Mouse (Mus musculus) lung, postnatal 10 days (tissue): ENCODE measurements around the gene Alg9.

ENCODE experiments used
- DNase-seq: peaks from one replicate; pipeline ENCODE4 v3.0.0; 2021

Gene Alg9

GRCm38 (mm10) chr9:50855133-50855766, 80.4 kb downstream of the Alg9 start:
- DNase-seq, result no peak

DNA sequence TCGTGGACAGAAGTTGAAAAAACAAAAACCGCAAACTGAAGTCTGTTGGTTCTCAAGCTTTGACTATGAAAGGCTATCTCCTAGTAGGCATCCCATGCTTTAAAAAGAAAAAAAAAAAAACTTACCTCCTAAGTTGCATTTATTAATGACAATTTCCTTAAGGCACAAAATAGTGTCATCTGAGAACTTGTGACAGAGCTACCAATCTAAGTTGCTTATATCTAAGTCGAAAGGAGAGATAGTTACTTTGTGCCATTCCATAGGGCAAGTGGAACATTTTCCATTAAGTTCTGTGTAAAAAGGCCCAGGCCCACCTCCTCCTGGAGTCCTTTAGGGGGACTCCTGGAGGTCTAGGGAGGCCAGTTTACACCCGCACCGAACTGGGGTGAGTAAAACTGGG, 81.0 kb downstream of the Alg9 start:
- no peak for DNase-seq

DNA sequence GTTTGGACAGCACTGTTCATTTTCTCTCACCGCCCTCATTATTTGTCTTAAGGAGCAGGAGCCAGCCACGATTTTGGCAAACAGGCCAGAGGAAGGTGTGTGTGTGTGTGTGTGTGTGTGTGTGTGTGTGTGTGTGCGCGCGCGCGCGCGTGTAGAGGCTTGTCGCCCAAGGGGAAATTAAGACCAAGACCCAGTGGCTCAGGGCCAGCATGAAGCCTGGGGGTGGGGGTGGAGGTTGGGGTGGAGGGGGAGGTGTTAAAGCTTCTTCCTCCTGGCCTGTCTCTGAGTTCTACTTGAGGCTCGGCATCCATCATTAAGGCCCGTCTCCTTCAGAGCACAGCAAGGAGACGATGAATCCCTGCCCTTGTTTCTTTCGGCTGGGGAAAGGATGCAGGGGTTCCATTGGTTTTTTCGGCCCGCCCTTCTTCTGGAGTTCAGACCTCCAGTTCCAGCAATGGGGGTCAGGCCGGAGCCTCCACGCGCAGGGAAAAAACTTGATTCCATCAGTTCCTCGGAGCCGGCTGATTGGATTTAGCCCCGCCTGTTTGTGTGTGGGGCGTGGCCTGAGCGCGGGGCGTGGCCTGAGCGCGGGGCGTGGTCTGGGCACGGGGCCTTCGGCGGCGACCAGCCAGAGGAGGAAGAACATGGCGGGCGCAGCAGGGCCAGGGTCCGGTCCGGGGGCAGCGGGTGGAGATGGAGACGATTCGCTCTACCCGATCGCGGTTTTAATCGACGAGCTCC, 81.7 kb downstream of the Alg9 start:
- DNase-seq, result peak; percentile 95

DNA sequence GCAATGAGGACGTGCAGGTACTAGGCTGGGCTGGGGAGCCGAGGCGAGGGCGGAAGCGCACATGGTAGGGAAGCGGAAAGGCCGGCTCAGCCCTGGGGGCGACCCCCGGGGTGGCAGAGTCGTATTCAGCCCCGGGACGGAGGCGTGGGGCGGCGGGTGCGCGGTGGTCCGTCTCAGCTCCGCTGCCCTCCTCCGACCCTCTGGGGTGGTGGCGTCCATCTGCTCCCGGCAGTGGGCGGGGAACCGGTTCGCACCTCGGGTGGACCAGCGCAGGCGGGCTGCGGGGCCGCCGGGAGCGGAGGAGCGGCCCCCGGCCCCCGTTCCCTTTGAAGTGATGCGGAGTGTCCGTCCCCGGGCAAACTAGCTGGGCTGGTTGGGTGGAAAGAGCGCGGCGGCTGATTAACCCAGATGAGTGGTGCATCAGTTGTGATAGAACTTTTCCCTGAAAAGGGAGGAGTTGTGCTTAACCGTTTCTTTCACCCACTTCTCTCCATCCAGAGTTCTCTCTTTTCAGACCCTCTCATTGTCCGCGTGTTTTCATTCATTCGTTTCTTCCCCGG, 82.3 kb downstream of the Alg9 start:
- DNase-seq, result no peak

DNA sequence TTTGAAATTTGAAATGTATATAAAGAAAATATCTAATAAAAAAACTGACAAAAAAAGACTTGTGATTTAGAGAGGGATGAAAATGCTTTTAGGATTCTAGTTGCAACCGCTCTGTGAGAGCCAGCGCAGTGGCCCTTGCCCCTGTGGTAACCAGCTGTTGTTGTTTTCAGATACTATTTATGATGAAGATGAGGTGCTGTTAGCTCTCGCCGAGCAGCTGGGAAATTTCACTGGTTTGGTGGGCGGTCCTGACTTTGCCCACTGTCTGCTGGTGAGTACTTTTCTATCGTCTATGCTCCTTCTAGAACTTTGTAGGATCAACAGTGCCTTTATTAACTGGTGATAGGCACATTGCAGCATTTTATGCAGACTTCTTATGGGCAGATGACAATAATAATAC, 83.9 kb downstream of the Alg9 start:
- peak; percentile 70 for DNase-seq

DNA sequence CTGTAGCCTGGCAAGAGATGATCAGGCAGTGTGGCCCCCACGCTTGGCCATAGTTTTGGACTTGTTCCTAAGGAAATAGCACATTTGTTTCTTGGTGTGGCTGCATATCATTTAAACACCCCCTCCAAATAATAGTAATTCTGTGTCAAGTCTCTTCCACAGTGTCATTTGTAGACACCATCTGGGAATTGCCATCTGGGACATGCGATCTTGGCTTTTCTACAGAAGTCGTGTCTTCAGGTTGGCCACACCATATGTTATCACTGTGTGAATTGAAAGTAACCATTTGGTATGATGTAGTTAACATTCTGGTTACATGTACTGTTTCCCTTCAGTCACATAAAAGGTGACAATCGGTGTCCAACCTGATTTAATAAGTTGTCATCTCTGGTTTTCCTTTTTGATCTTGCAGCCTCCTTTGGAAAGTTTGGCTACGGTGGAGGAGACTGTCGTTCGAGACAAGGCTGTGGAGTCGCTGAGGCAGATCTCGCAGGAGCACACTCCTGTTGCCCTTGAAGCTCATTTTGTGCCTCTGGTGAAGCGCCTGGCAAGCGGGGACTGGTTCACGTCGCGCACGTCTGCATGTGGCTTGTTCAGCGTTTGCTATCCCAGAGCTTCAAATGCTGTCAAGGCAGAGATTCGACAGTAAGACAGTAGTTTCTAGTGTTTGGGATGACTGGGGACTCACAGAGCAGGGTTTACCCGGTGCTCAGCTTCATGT, 86.5 kb downstream of the Alg9 start:
- DNase-seq, result no peak

DNA sequence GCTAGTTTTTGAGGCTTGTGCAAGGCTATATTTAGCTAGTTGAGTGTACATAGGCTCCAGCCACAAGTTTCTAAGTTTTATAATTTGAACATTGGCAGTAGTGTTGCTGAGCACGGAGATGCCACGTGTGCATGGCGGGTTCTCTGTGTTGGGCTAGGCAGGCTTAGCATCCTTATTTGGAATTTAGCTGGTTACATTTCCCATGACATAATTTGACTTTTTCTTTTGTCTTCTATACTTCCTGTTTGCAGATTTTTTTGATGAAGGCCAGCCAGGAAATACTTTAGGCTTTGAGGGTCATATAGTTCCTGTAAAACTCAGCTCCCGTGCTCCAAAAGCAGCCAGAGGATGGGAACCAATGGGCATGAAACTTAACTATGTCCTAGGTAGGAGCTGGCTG, 89.0 kb downstream of the Alg9 start:
- DNase-seq, result no peak

GRCm38 (mm10) chr9:50864877-50865276, 90.1 kb downstream of the Alg9 start:
- DNase-seq, result no peak

DNA sequence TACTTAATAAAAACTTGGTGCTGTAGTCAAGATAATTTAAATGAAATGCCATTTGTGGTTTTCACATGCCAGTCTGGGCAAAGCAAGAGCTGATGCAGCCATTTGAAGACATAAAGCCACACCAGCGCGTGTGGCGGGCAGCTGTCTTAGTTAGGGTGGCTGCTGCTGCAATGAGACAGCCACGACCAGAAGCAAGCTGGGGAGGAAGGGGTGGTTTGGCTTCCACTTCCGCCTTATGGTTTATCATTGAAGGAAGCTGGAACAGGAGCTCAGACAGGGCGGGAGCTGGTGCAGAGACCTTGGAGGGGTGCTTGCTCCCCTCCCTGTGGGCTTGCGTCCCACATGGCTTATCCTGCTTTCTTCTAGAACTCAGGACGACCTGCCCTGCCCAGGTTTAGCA, 91.0 kb downstream of the Alg9 start:
- DNase-seq, result no peak

DNA sequence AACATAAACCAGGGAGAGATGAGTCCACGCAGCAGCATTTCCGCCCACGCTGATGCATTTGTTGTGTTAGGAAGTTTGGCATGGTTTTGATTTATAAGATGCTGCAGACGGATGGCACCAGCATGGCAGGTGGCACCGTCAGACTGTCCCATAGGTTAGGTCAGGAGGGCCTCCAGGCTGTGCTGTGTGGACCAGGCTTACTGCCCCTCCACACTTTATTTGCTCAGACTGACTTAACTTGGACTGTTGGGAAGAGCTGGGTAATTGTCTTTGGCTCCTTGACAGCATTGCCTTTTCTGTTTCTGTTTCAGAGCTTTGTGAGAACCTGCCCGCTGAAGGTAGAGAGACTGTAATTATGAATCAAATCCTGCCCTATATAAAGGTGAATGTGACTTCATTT, 92.2 kb downstream of the Alg9 start:
- no peak for DNase-seq

- no peak for DNase-seq
These were observed 93.4 kb downstream of the Alg9 start for GRCm38 (mm10) chr9:50868182-50868581.

DNA sequence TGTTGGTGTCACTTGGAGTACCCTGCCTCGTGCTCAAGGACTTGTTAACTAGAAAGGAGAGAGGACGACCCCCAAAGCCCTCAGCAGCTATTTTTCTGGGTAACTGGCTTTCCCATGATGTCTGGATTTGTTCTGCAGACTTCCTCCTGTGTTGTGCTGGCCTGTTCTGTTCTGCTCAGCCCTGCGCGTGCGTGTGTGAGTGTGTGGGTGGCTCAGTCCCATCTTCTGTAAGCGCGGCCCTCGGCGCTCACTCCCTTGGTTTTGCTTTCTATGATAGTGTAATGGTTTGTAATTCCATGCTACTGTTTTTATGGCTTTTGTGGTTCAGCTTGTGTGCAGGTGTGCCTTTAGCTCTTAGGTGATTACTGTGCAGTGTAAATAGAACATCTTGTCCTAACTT, 98.4 kb downstream of the Alg9 start:
- no peak for DNase-seq

GRCm38 (mm10) chr9:50874031-50874430, 99.2 kb downstream of the Alg9 start:
- no peak for DNase-seq

GRCm38 (mm10) chr9:50875470-50875869, 100.7 kb downstream of the Alg9 start:
- DNase-seq, result no peak

GRCm38 (mm10) chr9:50876287-50876686, 101.5 kb downstream of the Alg9 start:
- DNase-seq, result no peak

DNA sequence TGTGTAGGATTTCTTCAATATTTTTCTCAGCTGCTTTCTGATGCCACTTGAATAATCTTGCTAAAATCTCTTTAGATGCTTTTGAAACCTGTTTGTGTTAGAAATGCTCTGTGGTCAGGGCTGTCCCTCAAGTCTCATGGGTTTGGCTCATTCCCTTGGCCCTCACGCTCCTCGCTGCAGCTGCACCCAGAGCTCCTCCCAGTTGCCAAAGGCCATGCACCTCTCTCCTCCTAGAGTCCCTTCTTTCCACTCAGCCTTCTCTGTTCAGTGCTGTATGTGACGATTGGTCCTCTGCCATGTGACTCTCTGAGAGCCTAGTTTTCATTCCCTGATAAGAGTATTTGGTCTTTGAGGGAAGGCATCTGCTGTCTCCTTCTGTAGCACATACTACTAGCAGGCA, 102.6 kb downstream of the Alg9 start:
- DNase-seq, result no peak

DNA sequence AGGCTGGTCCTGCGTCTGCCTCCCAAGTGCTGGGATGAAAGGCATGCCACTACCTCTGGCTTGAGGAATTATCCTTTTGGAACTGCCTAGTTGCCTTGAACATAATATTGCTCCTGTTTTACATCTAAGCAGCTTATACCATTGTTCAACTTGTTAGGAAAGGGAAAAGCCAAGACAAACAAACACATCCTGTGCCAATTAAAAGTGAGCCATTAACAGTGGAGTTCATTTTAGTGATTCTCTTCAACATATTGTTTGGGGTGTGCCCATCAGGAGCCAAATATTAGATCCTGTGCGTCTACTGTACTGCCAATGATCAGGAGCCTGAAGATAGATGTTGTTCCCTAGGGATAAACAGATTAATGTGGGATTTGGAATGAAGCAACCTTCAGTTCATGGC, 107.4 kb downstream of the Alg9 start:
- peak; percentile 48 for DNase-seq

DNA sequence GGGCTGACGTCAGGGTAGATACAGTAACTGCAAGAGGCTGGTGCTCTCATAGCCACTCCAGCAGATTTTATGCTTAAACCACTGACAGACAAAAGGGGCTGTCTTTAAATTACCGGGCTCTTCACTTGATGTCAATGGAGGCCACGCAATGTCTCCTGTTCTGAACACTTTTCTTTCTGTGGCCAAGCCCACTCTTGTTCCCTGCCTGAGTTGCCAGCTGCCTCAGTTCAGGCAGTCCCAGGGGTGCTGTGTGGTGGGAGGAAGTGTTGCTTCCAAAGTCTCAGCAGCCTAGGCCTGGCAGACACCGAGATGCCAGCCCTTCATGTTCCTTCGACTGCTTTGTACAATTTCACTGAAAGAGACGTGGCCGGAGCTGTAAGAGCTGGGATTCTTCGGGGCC, 109.3 kb downstream of the Alg9 start:
- DNase-seq, result no peak

DNA sequence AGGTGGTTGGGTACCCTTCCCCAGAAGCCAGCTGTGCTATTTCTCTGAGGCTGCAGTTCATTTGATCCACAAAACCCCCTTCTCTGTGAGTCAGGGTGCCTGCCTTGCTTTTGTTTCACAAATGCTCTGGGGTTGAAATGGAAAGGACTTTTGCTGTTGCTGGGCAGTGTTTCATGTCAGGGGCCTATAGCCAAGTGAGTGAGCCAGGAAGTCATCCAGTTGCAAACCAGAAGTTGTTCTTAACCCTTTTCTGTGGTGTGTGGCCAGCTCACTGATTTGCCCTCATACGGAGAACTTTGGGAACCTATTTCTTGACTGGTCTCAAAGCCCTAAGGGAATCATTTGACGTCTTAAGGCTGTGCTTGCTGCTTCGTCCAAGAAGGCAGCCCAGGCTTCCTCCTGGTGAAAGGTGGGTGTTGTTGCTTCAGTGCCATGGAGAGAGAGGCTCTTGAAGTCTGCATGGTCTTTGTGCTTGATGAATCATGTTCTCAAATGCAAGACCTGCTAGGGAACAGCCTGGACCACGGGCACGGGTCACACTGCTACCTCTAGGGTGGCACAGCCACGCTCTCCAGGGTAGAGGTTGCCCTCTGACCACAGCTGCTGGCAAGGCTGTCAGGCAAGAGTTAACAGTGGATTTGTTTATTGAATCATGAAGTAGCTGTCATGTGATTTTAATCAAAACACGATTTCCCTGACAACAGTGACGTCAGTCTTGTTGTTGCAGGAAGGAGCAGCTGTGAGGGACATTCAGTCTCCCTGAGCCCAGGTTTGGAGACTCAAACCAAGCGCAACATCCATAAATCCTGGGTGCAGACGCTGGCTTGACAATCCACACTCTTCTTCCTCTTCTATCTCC, 110.2 kb downstream of the Alg9 start:
- peak; percentile 91 for DNase-seq

GRCm38 (mm10) chr9:50885600-50885987, 110.8 kb downstream of the Alg9 start:
- DNase-seq, result peak; percentile 56

GRCm38 (mm10) chr9:50886870-50887269, 112.1 kb downstream of the Alg9 start:
- no peak for DNase-seq

- peak; percentile 65 for DNase-seq
These were observed 112.5 kb downstream of the Alg9 start for GRCm38 (mm10) chr9:50887351-50887750.

- no peak for DNase-seq
These were observed 114.4 kb downstream of the Alg9 start for GRCm38 (mm10) chr9:50889211-50889610.
